Mouse (Mus musculus) limb, embryonic 13.5 days (tissue): Measurements from ENCODE around the gene Ckm. TPM values are rescaled to one million over a fixed set of nuclear protein-coding genes. Genes with fewer than 3 reads are reported as not detected.
A peak's percentile ranks its signal among the peaks of the same experiment; 100 is the strongest.

ENCODE experiments used
- ATAC-seq: fragments of 200-750 bp; cut with Nextera tagmentation; 2 replicates; pipeline ENCODE4 v1.8.0; 2017; ENCODE audit warnings: low read depth, moderate number of reproducible peaks, moderate TSS enrichment; ENCODE audit not compliant: low FRiP score
- H3K27ac ChIP-seq: fragments of 300-500 bp; sonication (generic); 2 replicates; pipeline ENCODE4 v1.5.1; 2015; ENCODE audit warnings: inconsistent platforms, mild to moderate bottlenecking, moderate library complexity
- H3K27me3 ChIP-seq: fragments of 300-500 bp; sonication (generic); 2 replicates; pipeline ENCODE4 v1.6.1; 2015; ENCODE audit warnings: mild to moderate bottlenecking, inconsistent platforms
- H3K36me3 ChIP-seq: fragments of 300-500 bp; sonication (generic); 2 replicates; pipeline ENCODE4 v1.6.1; 2015; ENCODE audit warnings: inconsistent platforms, mild to moderate bottlenecking, moderate library complexity
- H3K4me1 ChIP-seq: fragments of 300-500 bp; sonication (generic); 2 replicates; pipeline ENCODE4 v1.6.1; 2015; ENCODE audit warnings: inconsistent platforms
- H3K4me2 ChIP-seq: fragments of 300-500 bp; sonication (generic); replicated peaks from 2 replicates; pipeline ENCODE4 v1.6.1; 2015; ENCODE audit warnings: inconsistent platforms, mild to moderate bottlenecking, moderate library complexity
- H3K4me3 ChIP-seq: fragments of 300-500 bp; sonication (generic); 2 replicates; pipeline ENCODE4 v1.5.1; 2015; ENCODE audit warnings: moderate library complexity, mild to moderate bottlenecking, inconsistent platforms
- H3K9ac ChIP-seq: fragments of 300-500 bp; sonication (generic); 2 replicates; pipeline ENCODE4 v1.6.1; 2015; ENCODE audit warnings: mild to moderate bottlenecking, inconsistent platforms
- H3K9me3 ChIP-seq: fragments of 300-500 bp; sonication (generic); 2 replicates; pipeline ENCODE4 v1.6.1; 2016; ENCODE audit warnings: inconsistent platforms
- WGBS: fragments of 180-500 bp; shearing (Covaris S2); methylation state at CpG from one replicate; pipeline ENCODE4 v1.1.7; 2015; 5-methylcytosine and 5-hydroxymethylcytosine counted together
- polyA plus RNA-seq: library from polyadenylated mRNA; unstranded; fragments of >200 nt; fragmentation: Nextera tagmentation; extraction: Ambion mirVana; gene quantifications from 2 replicates; pipeline ENCODE4 v1.2.1, GENCODE M21; 2015

Gene Ckm
- polyA plus RNA-seq, 1 experiment from 2014 or later = 3.2 TPM

- Histone ChIP-seq H3K27ac (no peak overlapping the region), H3K36me3 (peaks cover 14% of the 10 kb centered on the region), H3K9ac (no peak overlapping the region), H3K4me1 (peaks cover 4% of the 10 kb centered on the region; the same call in 1 of the 2 replicates), H3K4me2 (peak overlapping the region; percentile 63), H3K4me3 (peak overlapping the region; percentile 36), H3K27me3 (peaks cover 60% of the 10 kb centered on the region), H3K9me3 (peaks cover 4% of the 10 kb centered on the region; the same call in 1 of the 2 replicates)
- peak; percentile 93 for ATAC-seq
- WGBS = 11% methylated on average over 43 of the region's 43 CpGs
Measured at GRCm38 (mm10) chr7:19420821-19421636, 16.5 kb downstream of the Ckm start.

GRCm38 (mm10) chr7:19423083-19423482 is 18.5 kb downstream of the Ckm start:
- H3K4me1 ChIP-seq = peaks cover 4% of the 10 kb centered on the region; the same call in 1 of the 2 replicates
- peaks cover 2% of the 10 kb centered on the region; the same call in 1 of the 2 replicates for H3K9me3 ChIP-seq
- peaks cover 44% of the 10 kb centered on the region for H3K27me3 ChIP-seq
- H3K36me3 ChIP-seq = peaks cover 34% of the 10 kb centered on the region
- no peak for ATAC-seq
- no peak overlapping the region for H3K4me2 ChIP-seq
- no peak overlapping the region for H3K4me3 ChIP-seq
- H3K9ac ChIP-seq = no peak overlapping the region
- WGBS = 89% methylated on average over 3 of the region's 3 CpGs
- no peak overlapping the region for H3K27ac ChIP-seq

- Histone ChIP-seq H3K27ac (no peak overlapping the region), H3K36me3 (peaks cover 44% of the 10 kb centered on the region), H3K9me3 (no peaks in the 10 kb centered on the region), H3K4me1 (peaks cover 4% of the 10 kb centered on the region; the same call in 1 of the 2 replicates), H3K4me3 (no peak overlapping the region), H3K4me2 (no peak overlapping the region), H3K27me3 (peaks cover 35% of the 10 kb centered on the region), H3K9ac (no peak overlapping the region)
- WGBS = 64% methylated on average over 4 of the region's 4 CpGs
- ATAC-seq = no peak
Measured at GRCm38 (mm10) chr7:19424051-19424450, 19.5 kb downstream of the Ckm start.

GRCm38 (mm10) chr7:19426349-19426748 is 21.8 kb downstream of the Ckm start:
- Histone ChIP-seq H3K27ac (no peak overlapping the region), H3K36me3 (peaks cover 67% of the 10 kb centered on the region), H3K27me3 (peaks cover 12% of the 10 kb centered on the region), H3K4me1 (no peaks in the 10 kb centered on the region), H3K9me3 (no peaks in the 10 kb centered on the region), H3K9ac (no peak overlapping the region), H3K4me2 (no peak overlapping the region), H3K4me3 (no peak overlapping the region)
- 76% methylated on average over 6 of the region's 6 CpGs for WGBS
- ATAC-seq = no peak

GRCm38 (mm10) chr7:19426888-19427287 is 22.3 kb downstream of the Ckm start:
- H3K4me2 ChIP-seq = no peak overlapping the region
- H3K4me1 ChIP-seq = no peaks in the 10 kb centered on the region
- H3K4me3 ChIP-seq = no peak overlapping the region
- H3K36me3 ChIP-seq = peaks cover 72% of the 10 kb centered on the region
- H3K9me3 ChIP-seq = no peaks in the 10 kb centered on the region
- no peak overlapping the region for H3K27ac ChIP-seq
- no peak overlapping the region for H3K9ac ChIP-seq
- ATAC-seq = no peak
- 92% methylated on average over 6 of the region's 6 CpGs for WGBS
- peaks cover 6% of the 10 kb centered on the region for H3K27me3 ChIP-seq

- H3K27me3 ChIP-seq = no peaks in the 10 kb centered on the region
- no peak overlapping the region for H3K4me3 ChIP-seq
- H3K4me2 ChIP-seq = no peak overlapping the region
- no peak overlapping the region for H3K9ac ChIP-seq
- H3K9me3 ChIP-seq = peaks cover 4% of the 10 kb centered on the region; the same call in 1 of the 2 replicates
- no peak overlapping the region for H3K27ac ChIP-seq
- 68% methylated on average over 15 of the region's 15 CpGs for WGBS
- no peaks in the 10 kb centered on the region for H3K4me1 ChIP-seq
- H3K36me3 ChIP-seq = peaks cover 85% of the 10 kb centered on the region
- ATAC-seq = no peak
Measured at GRCm38 (mm10) chr7:19427999-19428650, 23.5 kb downstream of the Ckm start.

- Histone ChIP-seq H3K27ac (no peak overlapping the region), H3K4me1 (no peaks in the 10 kb centered on the region), H3K4me2 (no peak overlapping the region), H3K9me3 (peaks cover 4% of the 10 kb centered on the region; the same call in 1 of the 2 replicates), H3K9ac (no peak overlapping the region), H3K27me3 (no peaks in the 10 kb centered on the region), H3K4me3 (no peak overlapping the region), H3K36me3 (peaks cover 100% of the 10 kb centered on the region)
- no peak for ATAC-seq
- 72% methylated on average over 8 of the region's 8 CpGs for WGBS
Measured at GRCm38 (mm10) chr7:19429726-19430125, 25.1 kb downstream of the Ckm start.

- H3K36me3 ChIP-seq = peaks cover 100% of the 10 kb centered on the region
- H3K4me2 ChIP-seq = no peak overlapping the region
- H3K4me1 ChIP-seq = no peaks in the 10 kb centered on the region
- no peak overlapping the region for H3K27ac ChIP-seq
- no peak for ATAC-seq
- H3K27me3 ChIP-seq = no peaks in the 10 kb centered on the region
- H3K9me3 ChIP-seq = peaks cover 4% of the 10 kb centered on the region; the same call in 1 of the 2 replicates
- no peak overlapping the region for H3K9ac ChIP-seq
- H3K4me3 ChIP-seq = no peak overlapping the region
- 88% methylated on average over 6 of the region's 6 CpGs for WGBS
Measured at GRCm38 (mm10) chr7:19430402-19430801, 25.8 kb downstream of the Ckm start.

GRCm38 (mm10) chr7:19432475-19432874 is 27.9 kb downstream of the Ckm start:
- no peaks in the 10 kb centered on the region for H3K4me1 ChIP-seq
- no peak overlapping the region for H3K4me2 ChIP-seq
- no peaks in the 10 kb centered on the region for H3K27me3 ChIP-seq
- H3K36me3 ChIP-seq = peaks cover 100% of the 10 kb centered on the region
- no peak overlapping the region for H3K9ac ChIP-seq
- no peak for ATAC-seq
- H3K4me3 ChIP-seq = no peak overlapping the region
- WGBS = 93% methylated on average over 2 of the region's 2 CpGs
- no peak overlapping the region for H3K27ac ChIP-seq
- peaks cover 4% of the 10 kb centered on the region; the same call in 1 of the 2 replicates for H3K9me3 ChIP-seq

- H3K27me3 ChIP-seq = no peaks in the 10 kb centered on the region
- no peak overlapping the region for H3K4me2 ChIP-seq
- no peaks in the 10 kb centered on the region for H3K4me1 ChIP-seq
- H3K27ac ChIP-seq = no peak overlapping the region
- H3K9ac ChIP-seq = no peak overlapping the region
- WGBS = 98% methylated on average over 2 of the region's 2 CpGs
- peaks cover 4% of the 10 kb centered on the region; the same call in 1 of the 2 replicates for H3K9me3 ChIP-seq
- no peak overlapping the region for H3K4me3 ChIP-seq
- H3K36me3 ChIP-seq = peaks cover 98% of the 10 kb centered on the region
- ATAC-seq = no peak
Measured at GRCm38 (mm10) chr7:19436276-19436675, 31.7 kb downstream of the Ckm start.

GRCm38 (mm10) chr7:19437048-19437447 is 32.5 kb downstream of the Ckm start:
- Histone ChIP-seq H3K9ac (no peak overlapping the region), H3K9me3 (peaks cover 4% of the 10 kb centered on the region; the same call in 1 of the 2 replicates), H3K4me1 (no peaks in the 10 kb centered on the region), H3K27ac (no peak overlapping the region), H3K36me3 (peaks cover 98% of the 10 kb centered on the region), H3K27me3 (no peaks in the 10 kb centered on the region), H3K4me3 (no peak overlapping the region), H3K4me2 (no peak overlapping the region)
- 79% methylated on average over 9 of the region's 9 CpGs for WGBS
- no peak for ATAC-seq

- H3K27me3 ChIP-seq = no peaks in the 10 kb centered on the region
- no peaks in the 10 kb centered on the region for H3K9me3 ChIP-seq
- H3K4me2 ChIP-seq = no peak overlapping the region
- no peak overlapping the region for H3K9ac ChIP-seq
- no peaks in the 10 kb centered on the region for H3K4me1 ChIP-seq
- 88% methylated on average over 9 of the region's 9 CpGs for WGBS
- peaks cover 90% of the 10 kb centered on the region for H3K36me3 ChIP-seq
- H3K4me3 ChIP-seq = no peak overlapping the region
- H3K27ac ChIP-seq = no peak overlapping the region
- ATAC-seq = no peak
Measured at GRCm38 (mm10) chr7:19441448-19442091, 37.0 kb downstream of the Ckm start.
